Mouse (Mus musculus): ENCODE results near the gene a. TPM values are rescaled to one million over a fixed set of nuclear protein-coding genes. Genes with fewer than 3 reads are reported as not detected.
"Not testable (repeated sequence)": the region's sequence is repeated elsewhere in the genome, so short reads cannot be mapped to it uniquely, and the experiment has no call there.

The a gene
- total RNA-seq, 2 experiments from 2014 or later: not detected

- DNase-seq (ENCODE audit: extremely low spot score in 1 of 2, low spot score in 1 of 2): no peak
Measured at GRCm38 (mm10) chr2:155047452-155048178, 256.4 kb downstream of the a start.

- no peak for DNase-seq (ENCODE audit: extremely low spot score in 1 of 2, low spot score in 1 of 2)
Measured at GRCm38 (mm10) chr2:155050108-155050503, 258.9 kb downstream of the a start.

- peak; percentile 91 to 92 for DNase-seq (ENCODE audit: extremely low spot score in 1 of 2, low spot score in 1 of 2)
Measured at GRCm38 (mm10) chr2:155050504-155051236, 259.5 kb downstream of the a start.

- DNase-seq (ENCODE audit: extremely low spot score in 1 of 2, low spot score in 1 of 2): no peak
Measured at GRCm38 (mm10) chr2:155051622-155052351, 260.6 kb downstream of the a start.

- DNase-seq (ENCODE audit: extremely low spot score in 1 of 2, low spot score in 1 of 2): no peak
Measured at GRCm38 (mm10) chr2:155052681-155053080, 261.5 kb downstream of the a start.

- not testable (repeated sequence) for DNase-seq (ENCODE audit: extremely low spot score in 1 of 2, low spot score in 1 of 2)
Measured at GRCm38 (mm10) chr2:155053512-155053911, 262.3 kb downstream of the a start.

GRCm38 (mm10) chr2:155054672-155055071 lies 263.5 kb downstream of the a start:
- DNase-seq (ENCODE audit: extremely low spot score in 1 of 2, low spot score in 1 of 2): no peak

GRCm38 (mm10) chr2:155056076-155056578 lies 264.9 kb downstream of the a start:
- DNase-seq (ENCODE audit: extremely low spot score in 1 of 2, low spot score in 1 of 2): no peak

GRCm38 (mm10) chr2:155057361-155057760 lies 266.2 kb downstream of the a start:
- no peak for DNase-seq (ENCODE audit: extremely low spot score in 1 of 2, low spot score in 1 of 2)

GRCm38 (mm10) chr2:155071027-155071426 lies 279.8 kb downstream of the a start:
- DNase-seq (ENCODE audit: extremely low spot score in 1 of 2, low spot score in 1 of 2): no peak

- no peak for DNase-seq (ENCODE audit: extremely low spot score in 1 of 2, low spot score in 1 of 2)
Measured at GRCm38 (mm10) chr2:155072353-155073145, 281.3 kb downstream of the a start.

- no peak for DNase-seq (ENCODE audit: extremely low spot score in 1 of 2, low spot score in 1 of 2)
Measured at GRCm38 (mm10) chr2:155073347-155073746, 282.1 kb downstream of the a start.

GRCm38 (mm10) chr2:155073978-155074765 lies 283.0 kb downstream of the a start, which contains the start of gene Ahcy:
Ahcy (minus strand) TSS chr2:155074497.
- peak; percentile 75 to 90 for DNase-seq (ENCODE audit: extremely low spot score in 1 of 2, low spot score in 1 of 2)

- no peak for DNase-seq (ENCODE audit: extremely low spot score in 1 of 2, low spot score in 1 of 2)
Measured at GRCm38 (mm10) chr2:155074766-155075330, 283.6 kb downstream of the a start.

- DNase-seq (ENCODE audit: extremely low spot score in 1 of 2, low spot score in 1 of 2): no peak
Measured at GRCm38 (mm10) chr2:155075649-155076048, 284.4 kb downstream of the a start.

GRCm38 (mm10) chr2:155079500-155080178 lies 288.4 kb downstream of the a start:
- DNase-seq (ENCODE audit: extremely low spot score in 1 of 2, low spot score in 1 of 2): no peak

GRCm38 (mm10) chr2:155080179-155080530 lies 289.0 kb downstream of the a start:
- DNase-seq (ENCODE audit: extremely low spot score in 1 of 2, low spot score in 1 of 2): no peak

- DNase-seq (ENCODE audit: extremely low spot score in 1 of 2, low spot score in 1 of 2): no peak
Measured at GRCm38 (mm10) chr2:155081056-155081455, 289.9 kb downstream of the a start.
